Mouse (Mus musculus) forebrain, embryonic 11.5 days (tissue): Measurements from ENCODE around the gene Rassf5. TPM values are rescaled to one million over a fixed set of nuclear protein-coding genes. Genes with fewer than 3 reads are reported as not detected.

ENCODE experiments used
- ATAC-seq: fragments of 200-750 bp; cut with Nextera tagmentation; replicated peaks from 2 replicates; pipeline ENCODE4 v1.8.0; 2017; ENCODE audit warnings: moderate TSS enrichment; ENCODE audit not compliant: low FRiP score
- DNase-seq: peaks from one replicate; pipeline ENCODE4 v3.0.0-alpha.2; 2017; ENCODE audit warnings: low spot score
- H3K27ac ChIP-seq: fragments of 300-500 bp; sonication (generic); 2 replicates; pipeline ENCODE4 v1.5.1; 2014; ENCODE audit warnings: low read depth, low read length
- H3K27me3 ChIP-seq: fragments of 300-500 bp; sonication (generic); 2 replicates; pipeline ENCODE4 v1.6.1; 2014; ENCODE audit warnings: mild to moderate bottlenecking, low read length, mixed read lengths; ENCODE audit not compliant: control insufficient read depth, insufficient read depth
- H3K36me3 ChIP-seq: fragments of 300-500 bp; sonication (generic); 2 replicates; pipeline ENCODE4 v1.6.1; 2014; ENCODE audit warnings: mild to moderate bottlenecking, low read length, moderate library complexity, mixed read lengths; ENCODE audit not compliant: control insufficient read depth, insufficient read depth
- H3K4me1 ChIP-seq: fragments of 300-500 bp; sonication (generic); replicated peaks from 2 replicates; pipeline ENCODE4 v1.6.1; 2014; ENCODE audit warnings: low read length, mixed read lengths; ENCODE audit not compliant: control insufficient read depth, insufficient read depth
- H3K4me2 ChIP-seq: fragments of 300-500 bp; sonication (generic); 2 replicates; pipeline ENCODE4 v1.6.1; 2014; ENCODE audit warnings: low read depth, mild to moderate bottlenecking, low read length, moderate library complexity, mixed read lengths; ENCODE audit not compliant: severe bottlenecking
- H3K4me3 ChIP-seq: fragments of 300-500 bp; sonication (generic); 2 replicates; pipeline ENCODE4 v1.5.1; 2014; ENCODE audit warnings: low read depth, low read length
- H3K9ac ChIP-seq: fragments of 300-500 bp; sonication (generic); 2 replicates; pipeline ENCODE4 v1.6.1; 2014; ENCODE audit warnings: low read length
- H3K9me3 ChIP-seq: fragments of 300-500 bp; sonication (generic); 2 replicates; pipeline ENCODE4 v1.6.1; 2016; ENCODE audit warnings: low read length, mixed read lengths; ENCODE audit not compliant: control insufficient read depth
- WGBS: fragments of 180-500 bp; shearing (Covaris S2); extraction: QIAGEN DNeasy Blood & Tissue Kit; methylation state at CpG from one replicate; pipeline ENCODE4 v1.1.7; 2014; 5-methylcytosine and 5-hydroxymethylcytosine counted together
- polyA plus RNA-seq: library from polyadenylated mRNA; unstranded; fragments of >200 nt; fragmentation: Nextera tagmentation; extraction: Ambion mirVana; gene quantifications from 2 replicates; pipeline ENCODE4 v1.2.1, GENCODE M21; 2014

The Rassf5 gene
- polyA plus RNA-seq: 0.95 and 1.3 TPM in 2 replicates

DNA sequence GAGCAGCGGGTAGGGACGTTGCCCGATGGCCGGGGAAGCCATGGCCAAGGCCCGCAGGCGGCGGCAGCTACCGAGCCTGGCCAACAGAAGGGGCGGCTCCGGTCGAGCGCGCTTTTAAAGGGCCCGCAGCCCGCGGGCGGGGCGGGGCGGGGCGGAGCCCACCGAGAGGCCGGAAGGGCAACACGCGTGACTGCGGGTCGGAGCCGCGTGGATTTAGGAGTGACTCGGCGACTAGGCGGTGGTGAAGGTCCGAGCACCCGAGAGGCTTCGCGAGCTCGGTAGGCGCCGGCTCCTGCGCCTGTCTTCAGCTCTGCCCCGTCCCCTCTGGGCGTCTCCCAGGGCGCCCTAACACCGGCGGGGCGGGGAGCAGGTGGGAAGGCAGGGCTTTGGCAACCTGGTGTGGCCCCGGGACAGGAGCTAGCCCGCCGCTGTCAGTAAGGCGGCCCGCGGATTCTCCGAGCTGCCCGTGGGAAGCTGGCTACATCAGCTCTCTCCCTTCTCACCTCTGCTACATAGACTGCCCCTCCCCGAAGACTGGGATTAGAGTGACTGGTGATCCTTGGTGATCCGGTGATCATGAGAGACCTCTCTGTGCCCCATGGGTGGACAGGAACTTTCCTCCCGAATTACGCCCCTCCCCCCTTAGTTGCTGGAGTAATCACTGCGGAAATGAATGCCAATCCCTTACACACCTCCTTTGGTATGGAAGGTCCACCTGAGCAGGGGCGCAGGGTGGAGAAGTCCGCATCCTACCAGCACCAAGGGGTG is at the start of gene Rassf5:
Gene Rassf5, minus strand, starts transcription at position 170 of the 768 bp plus-strand sequence.
- peak; percentile 71 for DNase-seq
- H3K4me2 ChIP-seq: peak within 1 kb of the TSS; percentile 97
- H3K27me3 ChIP-seq: peaks cover 28% of the 10 kb centered on the region
- peaks cover 5% of the 10 kb centered on the region; the same call in 1 of the 2 replicates for H3K4me1 ChIP-seq
- H3K4me3 ChIP-seq: peak within 1 kb of the TSS; percentile 59
- H3K36me3 ChIP-seq: no peaks in the 10 kb centered on the region
- peak within 1 kb of the TSS; percentile 60 for H3K9ac ChIP-seq
- H3K27ac ChIP-seq: no peak within 1 kb of the TSS
- no peaks in the 10 kb centered on the region for H3K9me3 ChIP-seq
- ATAC-seq: peak; percentile 48
- WGBS: under 1% methylated on average over 56 of the region's 60 CpGs

DNA sequence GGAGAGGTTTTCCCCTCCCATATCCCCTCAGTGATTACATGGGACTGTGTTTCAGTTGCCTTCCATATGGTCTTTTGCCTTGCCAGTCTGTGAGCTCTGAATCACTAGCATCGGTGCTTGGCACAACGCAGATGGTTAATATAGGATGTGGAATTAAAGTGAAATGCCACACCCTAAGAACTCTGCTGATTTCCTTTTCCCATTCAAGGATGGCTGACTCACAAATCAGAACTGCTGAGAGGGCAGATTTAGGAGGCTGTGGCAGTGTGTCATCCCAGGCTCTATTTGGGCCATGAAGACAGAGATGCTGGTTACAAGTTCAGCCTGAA is 48.8 kb upstream of the Rassf5 start:
- ATAC-seq (no peak), DNase-seq (no peak)
- 98% methylated on average over 2 of the region's 2 CpGs for WGBS
- H3K36me3 ChIP-seq: peaks cover 2% of the 10 kb centered on the region; the same call in 1 of the 2 replicates
- H3K9me3 ChIP-seq: no peaks in the 10 kb centered on the region
- H3K27me3 ChIP-seq: no peaks in the 10 kb centered on the region
- no peaks in the 10 kb centered on the region for H3K4me1 ChIP-seq
- no peak overlapping the region for H3K9ac ChIP-seq
- H3K27ac ChIP-seq: no peak overlapping the region
- no peak overlapping the region for H3K4me3 ChIP-seq
- no peak overlapping the region for H3K4me2 ChIP-seq

DNA sequence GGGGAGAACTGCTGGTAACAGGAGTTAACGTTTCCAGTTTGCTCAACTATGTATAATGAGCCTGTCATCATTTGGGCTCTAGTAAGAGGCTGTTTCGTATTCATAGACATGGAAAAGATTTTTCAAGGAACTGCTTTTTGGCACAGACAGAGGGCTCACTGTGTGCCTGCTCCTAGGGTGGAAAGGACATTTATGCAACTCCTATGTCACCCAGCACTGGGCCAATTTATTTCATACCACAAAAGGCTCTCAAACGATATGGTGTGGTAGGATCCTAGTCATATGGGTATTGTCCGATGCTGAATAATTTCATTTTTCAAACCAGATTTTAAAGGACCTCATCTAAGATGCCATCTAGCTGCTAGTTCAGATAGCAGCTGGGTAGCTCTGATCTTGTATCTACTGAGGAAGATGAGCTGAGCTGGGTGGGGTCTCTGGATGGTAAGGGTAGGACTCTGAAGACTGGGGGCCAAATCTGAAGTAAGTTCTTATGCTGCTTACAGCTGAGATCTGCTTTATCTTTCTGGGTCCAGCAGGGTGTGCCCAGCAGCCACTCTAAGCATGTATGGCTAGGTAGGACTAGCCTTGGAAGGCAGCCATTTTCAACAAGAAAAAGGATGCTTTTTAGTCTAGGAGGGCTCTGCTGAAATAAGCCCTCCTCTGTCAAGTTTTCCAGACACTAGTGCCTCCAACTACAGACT is 48.3 kb upstream of the Rassf5 start:
- Histone ChIP-seq H3K9me3 (no peaks in the 10 kb centered on the region), H3K4me3 (no peak overlapping the region), H3K27ac (no peak overlapping the region), H3K27me3 (no peaks in the 10 kb centered on the region), H3K36me3 (peaks cover 2% of the 10 kb centered on the region; the same call in 1 of the 2 replicates), H3K4me2 (no peak overlapping the region), H3K9ac (no peak overlapping the region), H3K4me1 (no peaks in the 10 kb centered on the region)
- DNase-seq (no peak), ATAC-seq (no peak)
- whole genome bisulfite sequencing: 94% methylated on average over 4 of the region's 4 CpGs

DNA sequence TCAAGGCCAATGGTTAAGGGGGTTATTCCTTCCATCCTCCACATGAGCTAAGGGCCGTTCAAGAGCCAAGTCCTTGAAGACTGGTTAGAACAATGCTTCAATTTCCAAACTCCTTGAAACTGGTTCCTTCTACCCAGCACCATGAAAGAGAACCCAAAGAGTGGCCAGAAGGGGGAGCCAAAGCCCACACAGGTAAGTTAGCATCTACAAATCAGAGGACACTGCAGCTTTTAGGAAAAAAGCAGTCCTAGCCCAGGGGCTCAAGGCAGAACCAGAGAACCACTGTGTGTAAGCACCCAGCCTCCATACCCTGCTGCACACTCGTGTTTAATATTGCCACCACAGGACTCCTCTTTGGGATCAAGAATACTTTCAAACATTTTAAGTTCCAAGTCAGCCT is 45.6 kb upstream of the Rassf5 start:
- Histone ChIP-seq H3K36me3 (no peaks in the 10 kb centered on the region; the same call in 1 of the 2 replicates), H3K9me3 (no peaks in the 10 kb centered on the region), H3K27me3 (no peaks in the 10 kb centered on the region), H3K9ac (no peak overlapping the region), H3K4me3 (no peak overlapping the region), H3K4me2 (no peak overlapping the region), H3K27ac (no peak overlapping the region), H3K4me1 (no peaks in the 10 kb centered on the region)
- ATAC-seq (peak; percentile 44; the same call in 1 of the 2 replicates), DNase-seq (peak; percentile 72)
- 38% methylated on average over 2 of the region's 2 CpGs for WGBS

DNA sequence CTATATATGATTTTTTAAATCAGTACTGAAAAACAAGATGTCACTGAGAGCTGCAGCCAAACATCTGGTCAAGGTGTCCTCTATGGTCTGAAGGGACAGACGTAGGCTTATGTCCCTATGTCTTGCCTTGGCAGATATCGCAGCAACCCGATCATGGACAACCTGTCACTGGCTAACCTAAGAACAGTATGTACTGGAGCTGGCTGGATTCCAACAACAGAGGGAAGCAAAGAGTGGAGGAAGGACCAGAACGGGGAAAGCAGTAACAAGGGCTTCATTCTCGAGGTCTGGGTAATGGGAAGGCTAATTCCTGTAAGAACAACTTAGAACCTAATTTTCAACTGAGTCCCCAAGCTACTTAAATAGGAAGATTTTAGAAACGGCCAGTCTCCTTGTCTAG is 43.9 kb upstream of the Rassf5 start:
- Histone ChIP-seq H3K4me2 (no peak overlapping the region), H3K4me3 (no peak overlapping the region), H3K27ac (no peak overlapping the region), H3K9me3 (no peaks in the 10 kb centered on the region), H3K9ac (no peak overlapping the region), H3K36me3 (no peaks in the 10 kb centered on the region; the same call in 1 of the 2 replicates), H3K27me3 (no peaks in the 10 kb centered on the region), H3K4me1 (no peaks in the 10 kb centered on the region)
- no peak for DNase-seq
- ATAC-seq: no peak
- 96% methylated on average over 6 of the region's 6 CpGs for WGBS

DNA sequence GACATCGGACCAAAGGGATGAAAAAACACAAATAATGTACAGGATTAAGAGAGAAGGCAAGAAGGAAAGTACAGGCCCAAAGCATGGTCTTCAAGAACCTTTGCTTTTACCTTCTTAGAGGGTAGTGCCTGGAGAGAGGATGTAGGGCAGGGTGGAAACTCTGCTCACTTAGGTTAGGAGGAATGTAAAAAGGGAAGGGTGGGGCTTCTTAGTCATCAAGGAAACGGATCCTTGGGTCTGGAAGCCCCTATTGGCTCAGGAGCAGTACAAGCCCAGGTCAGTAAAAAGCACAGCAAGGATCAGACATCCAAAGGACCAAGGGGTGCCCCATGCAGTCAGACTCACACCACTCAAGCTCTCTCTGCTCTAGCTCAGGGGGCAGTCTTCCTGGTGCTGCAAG is 42.2 kb upstream of the Rassf5 start:
- ATAC-seq (no peak), DNase-seq (no peak)
- Histone ChIP-seq H3K4me3 (no peak overlapping the region), H3K9ac (no peak overlapping the region), H3K9me3 (no peaks in the 10 kb centered on the region), H3K27ac (no peak overlapping the region), H3K4me1 (no peaks in the 10 kb centered on the region), H3K27me3 (no peaks in the 10 kb centered on the region), H3K4me2 (no peak overlapping the region), H3K36me3 (no peaks in the 10 kb centered on the region; the same call in 1 of the 2 replicates)
- 83% methylated on average over 2 of the region's 2 CpGs for WGBS

DNA sequence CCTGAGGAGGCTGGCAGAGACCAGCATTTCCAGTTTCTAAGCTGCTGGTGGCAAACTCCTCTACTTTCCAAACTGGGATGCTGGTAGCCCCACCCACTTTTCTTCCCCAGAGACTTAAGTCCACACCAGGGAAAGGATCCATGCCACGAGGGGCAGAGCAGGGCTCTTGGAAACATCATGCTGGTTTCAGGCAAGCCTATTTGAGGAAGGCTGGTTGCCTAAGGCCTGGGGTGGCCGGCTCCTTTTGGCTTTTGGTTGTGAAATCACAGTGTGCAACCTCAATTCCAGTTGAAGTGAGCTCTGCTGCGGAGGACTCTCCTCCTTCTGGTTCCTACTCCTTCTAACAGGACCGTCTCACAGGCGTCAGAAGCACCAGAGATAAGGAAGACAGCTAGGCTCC is 41.7 kb upstream of the Rassf5 start:
- ATAC-seq (no peak), DNase-seq (no peak)
- Histone ChIP-seq H3K36me3 (no peaks in the 10 kb centered on the region; the same call in 1 of the 2 replicates), H3K4me3 (no peak overlapping the region), H3K4me1 (no peaks in the 10 kb centered on the region), H3K27me3 (no peaks in the 10 kb centered on the region), H3K27ac (no peak overlapping the region), H3K9me3 (no peaks in the 10 kb centered on the region), H3K4me2 (no peak overlapping the region), H3K9ac (no peak overlapping the region)
- WGBS: 81% methylated on average over 5 of the region's 5 CpGs

DNA sequence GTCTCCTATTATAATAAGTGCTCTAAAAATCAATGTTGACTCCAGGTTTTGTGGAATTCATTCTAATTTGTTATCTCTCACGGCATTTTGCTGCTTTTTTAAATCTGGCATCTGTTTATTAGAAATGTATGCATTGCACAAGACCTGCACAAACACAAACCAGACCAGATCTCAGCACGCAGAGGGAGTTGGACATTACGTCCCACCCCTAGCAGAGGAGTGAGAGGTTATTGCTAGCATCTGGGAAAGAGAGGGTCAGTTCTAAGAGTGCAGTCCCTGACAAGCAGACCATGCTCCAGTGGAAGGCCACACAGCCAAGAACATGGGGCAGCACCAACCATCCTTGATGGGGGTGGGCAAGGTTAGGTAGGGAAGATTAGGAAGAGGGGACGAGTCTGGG is 39.6 kb upstream of the Rassf5 start:
- H3K9me3 ChIP-seq: no peaks in the 10 kb centered on the region
- no peak overlapping the region for H3K27ac ChIP-seq
- no peak overlapping the region for H3K4me3 ChIP-seq
- no peaks in the 10 kb centered on the region for H3K4me1 ChIP-seq
- DNase-seq: no peak
- H3K27me3 ChIP-seq: no peaks in the 10 kb centered on the region
- WGBS: 90% methylated on average over 4 of the region's 4 CpGs
- no peak for ATAC-seq
- no peaks in the 10 kb centered on the region; the same call in 1 of the 2 replicates for H3K36me3 ChIP-seq
- no peak overlapping the region for H3K4me2 ChIP-seq
- H3K9ac ChIP-seq: no peak overlapping the region
